Mouse (Mus musculus) frontal cortex, adult 2 months (tissue): Measurements from ENCODE around the gene Trex2. TPM values are rescaled to one million over a fixed set of nuclear protein-coding genes. Genes with fewer than 3 reads are reported as not detected.

Experiments
- DNase-seq, 2 experiments: peaks; one replicate each; pipeline ENCODE4 v3.0.0; 2022; ENCODE audit warnings: low spot score in 1 of 2; ENCODE audit errors: extremely low spot score in 1 of 2
- polyA plus RNA-seq: library from polyadenylated mRNA; depleted of rRNA; stranded (reverse); fragments of >200 nt; gene quantifications from 2 replicates; pipeline ENCODE4 v1.2.3, GENCODE M21; 2012; rRNA removed

Gene Trex2
- polyA plus RNA-seq: not detected in 2 replicates

DNA sequence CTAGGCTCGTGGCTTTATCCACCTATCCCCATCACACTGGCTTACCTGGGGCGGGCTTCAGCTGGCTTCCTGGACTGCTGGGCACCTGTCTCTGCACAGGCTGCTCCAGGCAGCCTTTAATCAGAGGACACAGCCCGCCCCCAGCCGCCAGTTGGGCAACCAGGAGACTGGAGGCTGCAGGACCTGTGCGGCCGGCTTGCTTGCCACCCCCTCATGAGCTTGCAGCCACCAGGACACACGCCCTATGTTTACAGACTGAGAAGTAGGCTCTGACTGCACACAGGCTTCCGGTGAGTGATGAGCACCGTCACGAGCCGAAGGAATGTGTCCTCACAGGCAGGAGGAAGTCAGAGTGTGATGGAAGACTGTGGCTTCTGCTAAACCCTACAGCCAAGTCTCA is at the start of gene Trex2:
Gene Trex2 (minus strand): TSS at position 93 of the 400 bp plus-strand sequence.
- no peak for DNase-seq

DNA sequence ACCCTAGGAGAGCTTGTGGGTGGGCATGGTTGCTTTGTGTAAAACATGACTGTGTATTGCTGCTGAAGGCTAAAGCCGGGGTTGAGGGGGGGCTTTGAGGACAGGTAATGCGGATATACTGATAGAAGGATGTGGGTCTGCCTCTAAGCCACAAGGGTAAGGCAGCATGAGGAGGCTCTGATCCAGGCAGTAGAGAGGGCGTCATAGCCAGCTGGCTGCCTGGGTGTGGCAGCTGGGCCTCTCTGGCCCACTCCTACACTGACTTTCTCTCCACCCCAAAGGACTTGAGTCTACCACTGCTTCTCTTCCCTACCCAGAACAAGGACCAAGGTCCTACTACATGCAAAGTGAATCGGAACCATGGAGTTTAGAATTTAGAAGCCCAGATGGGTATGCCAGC is 49.7 kb upstream of the Trex2 start:
- no peak for DNase-seq

DNA sequence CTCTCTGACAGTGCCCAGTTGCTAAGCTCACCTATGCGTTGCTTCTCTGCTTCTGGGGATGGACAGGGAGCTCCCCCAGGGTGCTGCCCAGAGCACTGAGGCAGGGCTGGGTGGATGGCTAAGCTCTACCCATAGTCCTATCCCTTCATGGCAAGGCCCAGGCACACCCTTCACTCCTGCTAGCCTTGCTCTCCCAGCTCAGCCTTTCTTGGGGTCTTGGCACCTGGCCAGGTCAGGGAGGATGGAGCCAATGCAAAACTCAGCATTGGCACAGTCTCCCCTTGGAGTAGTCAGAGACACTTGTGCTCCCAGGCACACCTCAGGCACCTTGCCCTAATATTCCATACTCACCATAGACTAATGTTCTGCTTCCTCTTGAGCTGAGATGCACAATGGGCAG is 48.9 kb upstream of the Trex2 start:
- no peak for DNase-seq

DNA sequence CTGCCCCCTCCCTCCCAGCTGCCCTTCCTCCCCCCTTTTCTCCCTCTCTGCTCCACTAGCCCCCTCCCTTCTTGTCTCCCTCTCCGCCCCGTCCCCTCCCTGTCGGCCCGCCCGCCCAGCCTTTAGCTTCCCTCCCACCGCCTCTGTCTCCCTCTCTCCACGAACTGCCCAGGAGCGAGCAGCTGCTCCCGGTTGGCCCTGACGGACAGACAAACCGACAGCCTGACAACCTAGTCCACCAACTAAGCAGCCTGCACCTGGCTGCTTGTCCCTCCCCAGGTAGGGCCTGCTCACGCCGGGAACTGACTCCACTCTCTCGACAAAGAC is 48.3 kb upstream of the Trex2 start, which contains the start of gene Bgn:
Gene Bgn (plus strand): TSS at position 119 of the 327 bp plus-strand sequence.
- no peak for DNase-seq

DNA sequence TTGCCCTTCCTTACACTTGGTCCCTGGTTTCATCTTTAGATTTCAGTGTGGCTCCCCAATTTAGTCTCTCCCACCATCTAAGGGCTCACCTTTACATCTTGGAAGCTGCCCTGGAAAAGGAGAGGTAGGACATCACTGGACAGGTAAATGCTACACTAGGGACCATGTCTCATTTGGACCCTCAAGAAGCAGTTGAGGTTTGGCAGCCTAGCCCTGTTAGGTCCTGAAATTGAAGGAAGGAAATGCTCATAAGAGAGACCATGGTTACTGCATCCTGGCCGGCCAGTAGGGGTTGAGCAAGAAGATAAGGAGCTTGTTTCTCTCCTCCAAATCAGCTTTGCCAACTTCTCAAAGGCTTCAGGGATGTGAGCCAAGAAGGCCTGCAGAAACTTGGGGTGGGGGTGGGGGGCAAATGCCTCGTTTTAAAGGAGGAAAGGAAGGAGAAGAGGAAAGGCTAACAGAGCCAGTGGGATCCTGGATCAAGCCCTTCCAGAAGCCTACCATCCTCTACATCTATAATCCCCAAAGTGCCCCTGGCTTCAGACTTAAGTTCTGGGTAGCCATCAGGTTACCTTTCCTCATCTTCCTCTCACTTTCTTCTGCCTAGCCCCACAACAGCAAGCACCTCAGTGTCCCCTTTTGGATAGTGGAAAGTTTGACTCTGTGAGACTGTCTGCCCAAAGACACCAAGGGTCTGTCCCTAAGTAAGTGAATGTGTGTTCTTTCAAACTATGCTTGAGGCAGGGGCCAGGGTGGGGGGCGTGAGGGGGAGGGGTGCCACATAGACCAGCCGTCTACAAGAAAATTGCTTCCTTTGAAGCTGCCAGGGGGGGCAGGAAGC is 47.7 kb upstream of the Trex2 start:
- DNase-seq: no peak

DNA sequence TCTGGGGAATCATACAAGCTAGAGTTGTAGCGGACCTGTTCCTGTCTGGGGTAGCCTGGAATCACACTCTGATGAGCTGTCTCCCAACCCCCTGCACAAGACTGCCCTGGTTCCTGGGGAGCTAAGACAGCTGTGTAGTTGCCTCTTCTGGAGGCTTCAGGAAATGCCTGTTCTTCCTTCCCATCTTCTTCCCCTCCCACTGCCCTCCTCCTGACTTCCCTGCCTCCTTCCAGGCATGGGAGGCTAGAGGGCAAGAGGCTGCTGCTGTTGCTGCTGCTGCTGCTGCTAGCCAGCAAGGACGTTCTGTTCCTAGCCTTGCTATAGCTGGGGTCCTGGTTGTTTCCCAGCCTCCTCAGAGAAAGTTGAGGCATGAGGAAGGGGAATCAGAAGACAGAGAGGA is 45.2 kb upstream of the Trex2 start:
- no peak for DNase-seq

DNA sequence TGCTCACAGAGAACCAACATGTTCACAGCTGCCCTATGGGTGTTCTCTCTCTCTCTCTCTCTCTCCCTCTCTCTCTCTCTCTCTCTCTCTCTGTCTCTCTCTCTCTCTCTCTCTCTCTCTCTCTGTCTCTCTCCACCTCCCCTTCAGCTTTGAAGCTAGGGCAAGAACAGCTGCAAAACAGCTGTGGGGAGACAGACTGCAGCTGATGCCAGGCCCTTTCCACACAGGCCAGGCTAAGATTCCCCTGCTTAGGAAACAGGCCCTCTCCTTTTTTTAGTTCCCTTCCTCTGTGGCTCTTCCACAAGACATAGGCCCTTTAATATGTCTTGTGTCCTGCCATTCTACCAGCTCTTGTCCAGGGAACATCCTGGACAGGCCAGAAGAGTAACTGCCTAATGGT is 44.5 kb upstream of the Trex2 start:
- no peak for DNase-seq

DNA sequence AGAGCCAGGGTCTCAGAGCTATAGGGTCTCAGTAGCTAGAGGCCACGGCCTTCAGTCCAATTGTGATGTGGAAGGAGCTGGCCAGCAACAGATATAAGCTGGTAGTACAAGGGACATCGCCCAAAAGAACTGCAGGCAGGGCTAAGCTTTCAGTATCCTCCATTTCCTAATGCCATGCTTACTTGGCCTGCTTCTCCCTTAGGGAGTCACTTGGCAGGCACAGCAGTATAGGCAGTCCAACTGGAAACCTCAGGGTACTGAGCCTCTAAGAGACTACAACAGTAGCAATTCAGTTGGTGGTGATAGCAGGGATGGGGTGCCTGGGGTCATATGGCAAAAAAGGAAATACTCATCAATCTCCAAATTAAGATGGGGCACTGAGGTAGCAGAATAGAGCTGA is 42.4 kb upstream of the Trex2 start:
- DNase-seq: no peak

DNA sequence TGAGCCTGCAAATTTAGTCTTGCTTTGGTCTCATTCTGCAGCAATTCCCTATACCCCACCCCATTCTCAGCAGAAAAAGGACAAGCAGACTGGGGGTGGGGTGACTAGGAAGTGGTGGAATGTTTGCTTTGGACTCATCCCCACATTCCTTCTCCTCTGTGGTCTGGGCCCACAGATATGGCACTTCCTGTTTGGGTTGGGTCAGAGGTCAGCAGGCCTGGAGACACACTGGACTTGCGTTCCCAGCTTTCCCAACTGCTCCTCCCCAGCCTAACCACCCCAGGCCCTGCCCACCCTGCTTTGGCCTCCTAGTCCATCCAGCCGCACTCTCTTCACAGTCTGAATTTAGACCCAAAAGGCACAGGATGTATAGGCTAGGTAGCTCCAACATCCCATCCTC is 41.5 kb upstream of the Trex2 start:
- no peak for DNase-seq

DNA sequence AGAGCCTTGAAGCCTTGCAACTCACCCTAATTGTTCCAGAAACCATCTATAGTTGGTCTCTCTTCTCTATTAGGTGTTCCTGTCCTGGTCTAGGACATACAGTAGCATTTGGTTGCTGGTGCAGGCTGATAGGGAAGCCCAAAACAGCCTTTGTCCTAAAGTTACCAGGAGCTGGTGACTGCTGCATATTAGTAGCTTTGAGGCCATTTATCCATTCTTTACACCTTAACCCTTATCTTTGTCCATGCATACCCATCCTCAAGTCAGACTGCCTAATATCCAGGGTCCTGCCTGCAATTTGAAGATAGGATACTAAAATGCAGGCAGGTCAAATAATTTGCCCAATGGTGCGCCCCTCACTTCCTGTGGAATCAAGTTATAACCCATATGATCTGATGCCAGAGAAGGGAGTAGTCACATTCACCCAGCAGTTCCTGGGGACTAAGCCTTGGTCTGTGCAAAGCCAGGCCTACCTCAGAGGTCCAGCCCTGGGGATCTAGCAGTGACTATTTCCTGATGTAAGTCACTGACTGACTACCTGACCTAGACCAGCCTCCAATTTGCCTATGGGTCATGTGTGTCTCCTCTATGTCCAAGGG is 40.6 kb upstream of the Trex2 start:
- no peak for DNase-seq

DNA sequence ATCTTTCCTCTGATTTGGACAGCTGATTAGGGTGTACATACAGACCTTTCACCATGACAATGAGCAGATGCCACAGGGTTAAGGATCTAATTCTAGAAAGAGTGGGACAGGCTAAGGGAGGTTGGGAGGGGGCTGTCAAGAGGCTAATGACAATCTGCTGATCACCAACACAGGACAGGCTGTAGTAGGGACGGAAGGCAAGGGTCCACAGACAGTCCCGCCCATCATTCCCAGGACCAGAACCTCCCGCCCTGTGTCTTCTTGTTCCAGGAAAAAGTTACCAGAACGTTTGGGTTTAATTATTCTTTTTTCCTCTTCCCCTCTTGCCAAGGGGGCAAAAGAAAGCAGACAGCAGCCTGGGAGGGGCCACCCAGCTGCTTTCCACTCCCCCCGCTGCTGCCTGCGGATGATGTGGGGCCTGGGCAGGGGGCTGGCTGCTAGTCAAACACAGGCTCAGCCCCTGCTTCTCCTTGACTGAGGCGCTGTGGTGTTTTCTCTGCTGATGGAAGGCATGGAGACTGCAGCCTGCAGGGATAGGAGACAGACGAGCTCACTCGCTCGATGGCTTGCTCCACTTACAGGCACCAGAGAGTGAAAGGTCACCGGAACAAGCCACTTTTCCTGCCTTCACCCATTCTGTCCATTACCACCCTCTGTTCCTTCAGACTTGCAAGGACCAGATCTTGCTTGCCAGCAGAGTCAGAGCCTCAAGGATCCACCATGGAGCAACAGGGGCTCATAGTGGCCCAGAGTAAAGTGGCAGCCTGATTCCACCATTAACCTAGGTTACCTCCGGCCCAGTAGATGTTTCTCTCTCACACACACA is 39.4 kb upstream of the Trex2 start:
- DNase-seq: no peak

DNA sequence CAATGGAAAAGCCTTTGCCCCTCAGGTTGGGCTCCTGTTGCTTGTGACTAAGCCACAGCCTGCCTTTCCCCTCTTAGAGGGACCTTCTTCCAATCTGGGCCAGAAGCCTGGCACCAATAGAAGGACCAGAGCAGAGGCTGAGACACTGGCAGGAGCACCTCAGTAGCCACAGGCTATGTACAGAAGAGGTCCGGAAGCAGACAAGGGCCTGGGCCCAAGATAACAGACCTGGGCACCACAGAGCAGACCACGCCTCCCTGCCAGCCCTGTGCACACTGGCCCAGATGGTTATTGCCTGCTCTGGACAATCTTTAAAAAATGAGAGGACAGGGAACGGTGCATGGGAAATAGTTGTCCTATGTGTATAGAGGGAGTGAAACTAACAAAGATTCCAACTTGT is 36.6 kb upstream of the Trex2 start:
- no peak for DNase-seq

DNA sequence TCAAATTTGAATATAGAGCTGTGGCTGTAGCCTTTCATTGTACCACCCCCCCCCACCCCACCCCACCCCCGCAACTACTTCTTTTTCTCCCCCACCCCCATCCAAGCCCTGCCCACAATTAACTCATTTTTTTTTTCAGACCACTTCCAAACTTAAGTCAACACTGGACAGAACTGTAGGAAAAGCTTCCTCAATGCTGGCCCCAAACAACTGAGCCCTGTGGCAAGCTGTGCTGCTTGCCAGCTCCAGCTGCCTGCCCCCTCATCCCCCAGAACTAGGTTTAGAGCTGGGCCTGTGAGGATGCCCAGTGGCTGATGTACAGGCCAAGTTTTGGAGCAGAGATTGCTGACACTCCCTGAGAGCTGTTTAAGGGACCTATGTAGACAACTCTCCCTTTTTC is 33.6 kb upstream of the Trex2 start:
- no peak for DNase-seq

DNA sequence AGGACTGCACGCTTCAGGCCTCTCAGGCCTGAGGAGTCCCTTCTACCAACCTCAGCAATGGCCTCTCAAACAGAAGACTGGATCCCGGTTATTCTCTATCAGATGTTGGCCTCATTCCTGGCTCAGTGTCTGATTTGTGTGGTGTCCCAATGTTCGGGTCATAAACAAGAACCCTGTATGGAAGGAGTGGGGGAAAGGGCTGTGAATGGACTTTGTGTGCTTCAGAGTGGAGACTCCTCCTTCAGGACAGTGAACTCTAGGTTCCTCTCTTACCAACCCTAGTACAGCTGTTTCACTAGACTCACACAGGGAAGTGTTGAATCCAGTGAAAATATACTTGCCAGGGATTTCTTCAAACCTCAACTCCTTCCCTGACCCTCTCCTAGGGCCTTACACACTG is 33.2 kb upstream of the Trex2 start:
- no peak for DNase-seq

DNA sequence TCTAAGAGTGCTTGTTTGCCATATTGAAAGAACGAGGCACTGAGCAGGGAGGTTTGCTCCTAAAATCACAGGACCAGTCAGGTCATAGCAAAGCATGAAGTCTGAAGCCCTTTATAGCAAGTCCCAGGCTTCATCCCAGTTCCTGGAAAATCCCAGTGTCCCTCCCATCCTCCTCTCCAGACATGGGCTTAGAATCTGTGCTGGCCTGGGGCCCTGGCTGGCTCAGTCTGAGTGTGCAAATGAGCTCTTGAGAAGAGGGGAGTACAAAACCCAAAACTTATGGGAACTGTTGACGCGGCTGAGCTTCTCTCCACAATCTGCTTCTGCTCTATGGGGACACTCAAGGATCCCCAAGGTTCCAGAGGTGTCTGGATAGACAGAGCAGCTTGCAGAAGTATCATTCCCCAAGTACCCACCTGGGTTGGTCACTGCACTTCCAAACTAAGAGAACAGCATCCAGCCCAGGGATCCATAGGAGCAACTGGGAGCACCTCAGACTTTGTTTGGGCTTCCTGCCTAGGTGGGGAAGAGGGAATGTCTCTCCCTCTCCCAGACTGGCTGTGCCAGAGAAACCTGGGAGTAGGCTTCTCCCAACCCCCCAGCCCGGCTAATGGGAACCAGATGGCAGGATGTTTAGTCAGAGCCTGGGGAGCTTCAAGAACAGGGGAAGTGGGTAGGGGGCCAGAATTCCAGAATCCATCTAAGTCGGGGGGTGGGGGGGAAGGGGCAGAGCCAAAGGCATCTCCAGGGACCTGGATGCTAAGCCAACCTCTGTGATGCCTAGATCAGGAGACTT is 32.5 kb upstream of the Trex2 start:
- no peak for DNase-seq

DNA sequence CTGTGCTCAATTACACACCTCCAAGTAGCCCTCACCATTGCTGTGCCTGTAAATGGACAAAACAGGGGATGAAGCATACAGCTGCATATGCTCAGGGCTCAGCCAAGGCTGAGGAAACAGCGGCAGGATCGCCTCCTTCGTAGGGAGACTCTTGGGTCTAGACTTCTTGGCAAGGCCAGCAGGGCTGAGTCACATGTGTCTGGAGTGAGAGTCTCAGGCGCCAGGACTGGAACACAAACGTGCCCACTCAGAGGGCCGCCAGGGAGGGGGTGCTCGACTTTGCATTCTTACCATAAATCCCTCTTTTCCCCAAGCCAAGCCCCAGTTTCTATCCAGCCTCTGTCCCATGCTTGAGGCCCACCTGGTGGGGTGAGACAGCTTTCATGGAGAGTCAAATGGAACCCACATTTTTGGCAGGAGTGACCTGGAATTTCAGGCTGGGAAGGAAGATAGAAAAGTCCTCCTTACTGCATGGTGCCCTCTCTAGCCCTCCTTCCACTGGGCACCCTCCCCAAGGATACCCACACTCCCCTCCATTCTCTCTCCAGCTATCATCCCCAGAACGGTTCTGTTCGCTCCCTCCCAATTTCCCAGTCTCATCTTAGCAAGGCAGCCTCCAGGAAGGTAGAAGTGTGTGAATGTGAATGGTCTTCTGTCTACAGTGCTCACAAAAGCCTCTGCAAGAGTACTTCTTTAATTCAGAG is 30.5 kb upstream of the Trex2 start:
- peak in 1 of 2 experiments; percentile 28 for DNase-seq

DNA sequence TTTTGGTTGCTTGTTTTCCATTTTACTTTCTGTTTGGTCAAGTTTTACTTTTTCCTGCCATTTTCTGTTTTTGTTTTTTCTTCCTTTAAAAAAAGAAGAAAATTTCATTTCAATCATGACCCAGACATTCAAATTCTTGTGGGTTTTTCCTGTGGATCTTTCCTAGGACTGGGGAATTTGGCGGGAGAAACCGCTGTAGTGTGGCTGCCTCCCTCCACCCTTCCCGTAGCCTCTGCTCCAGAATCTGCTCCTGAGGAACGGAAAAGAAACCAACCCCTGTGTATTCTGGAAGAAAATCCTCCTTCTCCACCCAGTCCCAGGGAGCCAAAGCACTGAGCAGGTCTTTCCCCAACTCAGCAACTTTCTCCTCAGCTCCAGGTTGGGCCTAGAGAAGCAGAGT is 25.6 kb upstream of the Trex2 start:
- no peak for DNase-seq

DNA sequence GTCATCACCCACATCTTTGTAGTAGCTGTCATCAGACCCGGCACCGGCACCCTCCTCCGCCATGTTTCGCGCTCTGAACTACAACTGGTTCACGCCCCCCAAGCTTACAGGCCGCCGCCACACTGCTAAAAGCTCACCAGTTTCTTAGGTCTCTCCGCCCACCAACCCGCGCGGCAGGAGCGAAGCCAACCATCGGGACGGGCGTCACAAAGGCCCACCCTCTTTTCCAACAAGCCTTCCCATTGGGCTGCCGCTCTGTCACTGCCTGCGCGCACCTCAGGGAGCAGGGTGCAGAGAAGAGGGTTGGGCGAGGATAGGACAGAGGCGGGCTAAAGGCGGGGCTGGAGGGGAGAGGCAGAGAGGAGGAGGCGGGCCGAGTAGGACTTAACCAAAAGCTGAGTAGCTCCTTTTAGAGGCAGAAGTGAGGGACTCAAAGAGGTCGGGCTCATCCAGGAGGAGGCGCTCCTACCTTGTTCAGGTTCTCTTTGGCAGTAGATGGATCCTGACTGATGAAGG is 23.8 kb upstream of the Trex2 start, which contains the start of gene Haus7:
Gene Haus7 (minus strand): TSS at position 168 of the 516 bp plus-strand sequence.
- peak; percentile 90 to 92 for DNase-seq

DNA sequence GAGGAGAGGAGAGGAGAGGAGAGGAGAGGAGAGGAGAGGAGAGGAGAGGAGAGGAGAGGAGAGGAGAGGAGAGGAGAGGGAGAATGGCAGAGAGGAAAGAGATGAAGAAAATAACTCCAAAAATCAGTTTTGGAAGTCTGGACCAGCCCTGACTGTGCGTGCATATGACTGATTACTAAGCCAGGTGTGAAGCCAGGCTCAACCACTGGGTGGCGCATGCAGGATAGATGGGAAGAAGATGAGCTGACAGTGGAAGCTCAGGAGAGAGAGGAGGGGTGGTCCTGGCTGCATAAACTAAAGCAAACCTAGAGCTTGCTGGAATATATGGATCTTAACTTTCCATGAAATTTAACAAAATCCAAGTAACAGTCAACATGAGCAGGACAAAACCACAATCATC is 16.8 kb upstream of the Trex2 start:
- DNase-seq: peak in 1 of 2 experiments; percentile 77

DNA sequence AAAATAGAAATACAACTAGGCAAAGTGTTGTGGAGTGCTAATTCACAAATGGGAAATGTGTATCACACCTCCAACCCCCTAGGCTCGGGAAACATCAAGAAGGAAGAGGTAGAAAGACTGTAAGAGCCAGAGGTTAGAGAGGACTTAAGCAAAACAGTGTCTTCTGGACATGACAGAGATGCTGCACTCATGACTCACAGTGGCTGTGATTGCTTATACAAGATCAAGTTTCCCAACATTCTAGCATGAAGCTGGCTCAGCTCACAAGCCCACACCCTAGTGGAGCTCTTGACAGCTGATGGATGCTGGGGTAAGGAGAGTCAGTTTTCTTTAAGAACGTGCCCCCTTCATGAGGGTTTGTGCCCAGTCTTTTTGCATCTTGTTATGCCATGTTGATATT is 6.3 kb upstream of the Trex2 start:
- peak in 1 of 2 experiments; percentile 27 for DNase-seq
